Mouse (Mus musculus): ENCODE measurements around the gene Zfp536.

- TF ChIP-seq MAFK (IDR thresholded peaks at IDR 0.05; ENCODE audit: insufficient replicate concordance, low read length) = no peak
- TF ChIP-seq SIN3A (IDR thresholded peaks at IDR 0.05; ENCODE audit: low read length) = no peak
- no peak for TF ChIP-seq CTCF (conservative IDR thresholded peaks at IDR 0.05 in 1 of 2, IDR thresholded peaks at IDR 0.05 in 1 of 2; ENCODE audit: low read depth in 2 of 2, low read length in 2 of 2)
- no peak for TF ChIP-seq TBP (conservative IDR thresholded peaks at IDR 0.05; ENCODE audit: low read depth, low read length)
- no peak for TF ChIP-seq POLR2A (IDR thresholded peaks at IDR 0.05; ENCODE audit: low read depth, low read length)
Observed at GRCm38 (mm10) chr7:37809908-37810307, 36.5 kb upstream of the Zfp536 start.

Data from CH12.LX (cell line).